Mouse (Mus musculus) E14TG2a.4 (cell line): ENCODE results near the gene Triobp.

Experiments
- CTCF ChIP-seq: conservative IDR thresholded peaks from 2 replicates; pipeline ENCODE4 v1.5.1; 2014; ENCODE audit warnings: low read length
- NANOG ChIP-seq: IDR thresholded peaks from 2 replicates; pipeline ENCODE4 v1.6.1; 2014; ENCODE audit warnings: borderline replicate concordance, low read length, mixed read lengths
- POU5F1 ChIP-seq: IDR thresholded peaks from 2 replicates; pipeline ENCODE4 v1.6.1; 2014; ENCODE audit warnings: low read length, borderline replicate concordance

DNA sequence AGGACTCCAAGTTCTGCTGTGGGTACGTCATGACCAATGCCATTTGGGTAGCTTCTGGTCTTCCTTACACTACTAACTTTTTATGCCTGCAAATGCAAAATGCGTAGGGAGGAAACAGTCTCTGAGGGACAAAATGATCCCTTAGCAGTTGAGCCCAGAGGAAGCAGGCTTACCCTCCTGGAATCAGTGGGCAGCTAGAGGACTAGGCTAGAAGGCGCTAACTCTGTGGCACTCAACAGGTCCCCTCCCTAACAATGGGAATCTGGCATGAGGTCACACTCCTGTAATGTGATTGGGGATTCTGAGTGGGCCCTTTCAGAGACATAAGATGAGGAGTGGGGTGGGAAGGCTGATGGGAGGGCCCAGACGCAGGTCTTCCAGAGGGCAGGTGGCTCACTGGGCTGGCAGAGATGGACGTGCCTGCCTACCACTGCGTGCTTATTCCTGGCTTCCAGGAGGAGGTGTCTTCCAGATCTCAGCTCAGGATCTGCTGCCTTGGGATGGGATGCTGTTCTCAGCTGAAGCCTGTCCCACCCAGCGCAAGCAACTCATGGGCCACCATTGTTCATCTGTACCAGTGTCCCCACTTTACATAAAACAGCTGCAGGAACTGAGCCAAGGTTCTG lies 16.6 kb upstream of the Triobp start:
- TF ChIP-seq CTCF (no peak), NANOG (no peak), POU5F1 (no peak)
